In the genomic region with DNA sequence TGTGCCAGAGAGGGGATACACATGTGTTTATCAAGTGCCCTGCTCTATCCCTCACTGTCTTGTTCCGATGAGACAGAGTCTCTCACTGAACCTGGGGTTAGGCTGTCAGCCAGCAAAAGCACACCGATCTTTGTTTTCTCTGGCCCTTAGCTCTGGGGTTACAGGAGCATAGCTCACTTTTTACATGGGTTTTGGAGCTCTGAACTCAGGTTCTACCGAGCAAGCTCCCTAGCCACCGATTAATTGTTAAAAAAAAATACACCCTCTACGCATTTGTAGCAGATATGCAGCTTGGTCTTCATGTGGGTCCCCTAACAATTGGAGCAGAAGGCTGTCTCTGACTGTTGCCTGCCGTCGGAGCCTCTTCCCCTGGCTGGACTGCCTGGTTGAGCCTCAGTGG, we compare ENCODE assay signal across 25 mouse cellular contexts. TPM values are rescaled to one million over a fixed set of nuclear protein-coding genes. Genes with fewer than 3 reads are reported as not detected.
A peak's percentile ranks its signal among the peaks of the same experiment; 100 is the strongest.
DNase-seq lines count a peak whose midpoint lies in the region; ATAC-seq and TF ChIP-seq lines count a peak whose summit lies in the region.
"Had no signal": no experiment of that assay in that cellular context is flagged by ENCODE, and none has a peak within 500 bp of the region (broad histone marks: within the 10 kb centered on the region; RNA-seq: fewer than 3 reads in every experiment).

No protein-coding gene starts in this region.

- H3K4me3 ChIP-seq in limb, embryonic 13.5 days: no peak overlapping the region
- H3K4me3 ChIP-seq in limb, embryonic 10.5 days: no peak overlapping the region
- no peak overlapping the region for H3K4me3 ChIP-seq in neural tube, embryonic 11.5 days (ENCODE audit: low read depth, low read length)
- no peak overlapping the region for H3K4me3 ChIP-seq in neural tube, embryonic 15.5 days (replicated peaks)
- H3K4me3 ChIP-seq in hindbrain, postnatal 0 days (ENCODE audit: low read length): no peak overlapping the region
- H3K4me3 ChIP-seq: erythroblast, embryonic 14.5 days; liver, embryonic 15.5 days; myocyte had no signal

- H3K36me3 ChIP-seq in limb, embryonic 13.5 days: no peaks in the 10 kb centered on the region
- H3K36me3 ChIP-seq in limb, embryonic 10.5 days: peaks cover 50% of the 10 kb centered on the region
- H3K36me3 ChIP-seq in neural tube, embryonic 11.5 days (ENCODE audit: control insufficient read depth, insufficient read depth, low read length): no peaks in the 10 kb centered on the region
- H3K36me3 ChIP-seq in neural tube, embryonic 15.5 days: no peaks in the 10 kb centered on the region
- H3K36me3 ChIP-seq in hindbrain, postnatal 0 days (ENCODE audit: insufficient read depth, low read length): no peaks in the 10 kb centered on the region
- H3K36me3 ChIP-seq: G1E; liver, embryonic 15.5 days had no signal

- no peak for ATAC-seq in limb, embryonic 13.5 days (ENCODE audit: low FRiP score, low read depth)
- no peak for ATAC-seq in neural tube, embryonic 11.5 days (ENCODE audit: insufficient read depth, low FRiP score, low TSS enrichment)
- ATAC-seq in neural tube, embryonic 15.5 days (ENCODE audit: low FRiP score): no peak
- ATAC-seq in hindbrain, postnatal 0 days: no peak
- ATAC-seq: forebrain, embryonic 16.5 days; intestine, postnatal 0 days had no signal

- H3K9me3 ChIP-seq in limb, embryonic 13.5 days: no peaks in the 10 kb centered on the region; the same call in 1 of the 2 replicates
- no peaks in the 10 kb centered on the region for H3K9me3 ChIP-seq in limb, embryonic 10.5 days (replicated peaks)
- no peaks in the 10 kb centered on the region for H3K9me3 ChIP-seq in neural tube, embryonic 11.5 days (ENCODE audit: control insufficient read depth, low read length)
- no peaks in the 10 kb centered on the region for H3K9me3 ChIP-seq in neural tube, embryonic 15.5 days (replicated peaks)
- no peaks in the 10 kb centered on the region for H3K9me3 ChIP-seq in hindbrain, postnatal 0 days (ENCODE audit: low read length)
- H3K9me3 ChIP-seq: liver, embryonic 15.5 days had no signal

- no peak overlapping the region for H3K4me2 ChIP-seq in limb, embryonic 13.5 days (replicated peaks)
- no peak overlapping the region for H3K4me2 ChIP-seq in neural tube, embryonic 11.5 days (ENCODE audit: low read depth)
- H3K4me2 ChIP-seq in neural tube, embryonic 15.5 days: no peak overlapping the region
- no peak overlapping the region for H3K4me2 ChIP-seq in hindbrain, postnatal 0 days (ENCODE audit: low read depth, low read length)
- H3K4me2 ChIP-seq: liver, embryonic 15.5 days; lung, embryonic 14.5 days had no signal

- WGBS in limb, embryonic 13.5 days: 73% methylated on average over 7 of the region's 7 CpGs
- WGBS in limb, embryonic 10.5 days: 85% methylated on average over 7 of the region's 7 CpGs
- 86% methylated on average over 7 of the region's 7 CpGs for WGBS in neural tube, embryonic 11.5 days
- 71% methylated on average over 7 of the region's 7 CpGs for WGBS in neural tube, embryonic 15.5 days
- 46% methylated on average over 7 of the region's 7 CpGs for WGBS in hindbrain, postnatal 0 days

- no peak for TF ChIP-seq CTCF in hindbrain, postnatal 0 days (IDR thresholded peaks at IDR 0.05; ENCODE audit: low read depth)

- no peak overlapping the region for H3K9ac ChIP-seq in limb, embryonic 13.5 days
- no peak overlapping the region for H3K9ac ChIP-seq in neural tube, embryonic 11.5 days (ENCODE audit: low read length)
- no peak overlapping the region for H3K9ac ChIP-seq in neural tube, embryonic 15.5 days (replicated peaks)
- no peak overlapping the region for H3K9ac ChIP-seq in hindbrain, postnatal 0 days (replicated peaks; ENCODE audit: low read length)
- H3K9ac ChIP-seq: liver, embryonic 15.5 days; lung, embryonic 14.5 days had no signal

- peak; percentile 29 to 34 for DNase-seq in cerebellum, adult 18-20 months
- no peak for DNase-seq in cerebellum, adult 8-10 months
- no peak for DNase-seq in limb, embryonic 10.5 days (ENCODE audit: low spot score)
- DNase-seq in neural tube, embryonic 11.5 days (ENCODE audit: low spot score): no peak
- DNase-seq in hindbrain, postnatal 0 days (ENCODE audit: low spot score): no peak
- no peak for DNase-seq in frontal cortex, postnatal 10 days (ENCODE audit: low spot score in 2 of 2)
- DNase-seq: adrenal gland, postnatal 10 days; kidney, adult 9 months; kidney, postnatal 10 days; layer of hippocampus, postnatal 36 days; lung, embryonic 14.5 days; lung, postnatal 14 days; right cerebral cortex, postnatal 25 days; spleen, adult 18-20 months; thymus, postnatal 14 days had no signal

- peak overlapping the region; percentile 17; the same call in 1 of the 2 replicates for H3K27ac ChIP-seq in limb, embryonic 13.5 days
- H3K27ac ChIP-seq in limb, embryonic 10.5 days: no peak overlapping the region
- 0 out of 2 replicates have a peak overlapping the region, but pooled peaks have one; percentile 4 for H3K27ac ChIP-seq in neural tube, embryonic 11.5 days (ENCODE audit: low read depth, low read length)
- H3K27ac ChIP-seq in neural tube, embryonic 15.5 days (replicated peaks): no peak overlapping the region
- H3K27ac ChIP-seq in hindbrain, postnatal 0 days: 0 out of 2 replicates have a peak overlapping the region, but pooled peaks have one; percentile 66
- H3K27ac ChIP-seq: liver, embryonic 15.5 days had no signal

- H3K4me1 ChIP-seq in limb, embryonic 13.5 days: peaks cover 42% of the 10 kb centered on the region
- peaks cover 34% of the 10 kb centered on the region for H3K4me1 ChIP-seq in limb, embryonic 10.5 days
- peaks cover 13% of the 10 kb centered on the region; the same call in 1 of the 2 replicates for H3K4me1 ChIP-seq in neural tube, embryonic 11.5 days (ENCODE audit: control insufficient read depth, insufficient read depth, low read length)
- peaks cover 23% of the 10 kb centered on the region for H3K4me1 ChIP-seq in neural tube, embryonic 15.5 days
- H3K4me1 ChIP-seq in hindbrain, postnatal 0 days (ENCODE audit: insufficient read depth, low read length): 0 out of 2 replicates have a peak, but pooled peaks cover 10% of the 10 kb centered on the region
- H3K4me1 ChIP-seq: liver, embryonic 15.5 days had no signal

- no peaks in the 10 kb centered on the region for H3K27me3 ChIP-seq in limb, embryonic 13.5 days
- H3K27me3 ChIP-seq in limb, embryonic 10.5 days (ENCODE audit: low read depth, poor library complexity, severe bottlenecking): no peaks in the 10 kb centered on the region
- H3K27me3 ChIP-seq in neural tube, embryonic 11.5 days (ENCODE audit: control insufficient read depth, insufficient read depth, low read length): no peaks in the 10 kb centered on the region
- no peaks in the 10 kb centered on the region for H3K27me3 ChIP-seq in neural tube, embryonic 15.5 days (replicated peaks)
- no peaks in the 10 kb centered on the region for H3K27me3 ChIP-seq in hindbrain, postnatal 0 days (ENCODE audit: insufficient read depth, low read length)
- H3K27me3 ChIP-seq: liver, embryonic 15.5 days had no signal

RNA-seq across cellular contexts. Expression of a gene that starts 50.0 kb away (rescaled TPM):
- 35.6 and 37.5 TPM in 2 replicates for polyA plus RNA-seq in limb, embryonic 13.5 days (2015; fragmentation: Nextera tagmentation; extraction: Ambion mirVana)
- 40.4 and 44.7 TPM in 2 replicates for polyA plus RNA-seq in limb, embryonic 10.5 days (2016; fragmentation: Nextera tagmentation; extraction: Ambion mirVana)
- 24.6 and 25.2 TPM in 2 replicates for polyA plus RNA-seq in neural tube, embryonic 11.5 days (2014; fragmentation: Nextera tagmentation; extraction: Ambion mirVana)
- polyA plus RNA-seq in neural tube, embryonic 15.5 days (2015; fragmentation: Nextera tagmentation; extraction: Ambion mirVana): 13.7 and 13.9 TPM in 2 replicates
- total RNA-seq in hindbrain, postnatal 0 days (2014; rRNA removed): 46.0 and 52.7 TPM in 2 replicates
- 12.9 and 13.5 TPM in 2 replicates for polyA plus RNA-seq in hindbrain, postnatal 0 days (2015; fragmentation: Nextera tagmentation; extraction: Ambion mirVana)
- total RNA-seq: G1E; neutrophil, adult 5-6 weeks had no signal
- polyA plus RNA-seq: erythroblast, embryonic 14.5 days; G1E; liver, adult 2 months; myocyte had no signal

Comparison
In these comparisons a context has a peak if more than half of its experiments do, and no peak if none do; other contexts are left out.
1. DNase-seq: peak in cerebellum, adult 18-20 months (2 of 2); none in cerebellum, adult 8-10 months (single experiment), limb, embryonic 10.5 days (single experiment), neural tube, embryonic 11.5 days (single experiment), hindbrain, postnatal 0 days (single experiment) and frontal cortex, postnatal 10 days (0 of 2).
2. H3K27ac ChIP-seq: peak in limb, embryonic 13.5 days (single experiment), neural tube, embryonic 11.5 days (single experiment) and hindbrain, postnatal 0 days (single experiment); none in limb, embryonic 10.5 days (single experiment) and neural tube, embryonic 15.5 days (single experiment).